Mouse (Mus musculus): ENCODE measurements around the gene Trak1. TPM values are rescaled to one million over a fixed set of nuclear protein-coding genes. Genes with fewer than 3 reads are reported as not detected.

The Trak1 gene
- polyA plus RNA-seq, 1 experiment, result 31.0 TPM

- H3K27me3 ChIP-seq (ENCODE audit: control insufficient read depth, insufficient read depth, low read length), result no peaks in the 10 kb centered on the region
- no peak overlapping the region for H3K27ac ChIP-seq (ENCODE audit: insufficient read depth, low read length)
- TF ChIP-seq POLR2A (IDR thresholded peaks at IDR 0.05; ENCODE audit: low read depth, low read length) (no peak), CTCF (IDR thresholded peaks at IDR 0.05; ENCODE audit: extremely low read depth, insufficient read depth, insufficient read length, insufficient replicate concordance) (no peak)
- H3K36me3 ChIP-seq (ENCODE audit: control insufficient read depth, insufficient read depth, low read length), result peaks cover 5% of the 10 kb centered on the region
- H3K4me1 ChIP-seq (ENCODE audit: control insufficient read depth, insufficient read depth, insufficient read length), result no peaks in the 10 kb centered on the region; the same call in 1 of the 2 replicates
- H3K4me3 ChIP-seq (ENCODE audit: extremely low read depth, insufficient read depth, insufficient read length), result no peak overlapping the region
- 89% methylated on average over 13 of the region's 13 CpGs for WGBS
- DNase-seq (ENCODE audit: low read depth in 1 of 2, low spot score in 2 of 2), result no peak
Observed at GRCm38 (mm10) chr9:121388273-121388931, 91.1 kb downstream of the Trak1 start.

GRCm38 (mm10) chr9:121389258-121389657 lies 92.0 kb downstream of the Trak1 start:
- H3K4me3 ChIP-seq (ENCODE audit: extremely low read depth, insufficient read depth, insufficient read length), result no peak overlapping the region
- H3K36me3 ChIP-seq (ENCODE audit: control insufficient read depth, insufficient read depth, low read length), result peaks cover 9% of the 10 kb centered on the region
- no peak for DNase-seq (ENCODE audit: low read depth in 1 of 2, low spot score in 2 of 2)
- no peaks in the 10 kb centered on the region for H3K27me3 ChIP-seq (ENCODE audit: control insufficient read depth, insufficient read depth, low read length)
- no peaks in the 10 kb centered on the region; the same call in 1 of the 2 replicates for H3K4me1 ChIP-seq (ENCODE audit: control insufficient read depth, insufficient read depth, insufficient read length)
- TF ChIP-seq CTCF (IDR thresholded peaks at IDR 0.05; ENCODE audit: extremely low read depth, insufficient read depth, insufficient read length, insufficient replicate concordance) (no peak), POLR2A (IDR thresholded peaks at IDR 0.05; ENCODE audit: low read depth, low read length) (no peak)
- H3K27ac ChIP-seq (ENCODE audit: insufficient read depth, low read length), result no peak overlapping the region
- WGBS, result 92% methylated on average over 10 of the region's 10 CpGs

GRCm38 (mm10) chr9:121391898-121392297 lies 94.6 kb downstream of the Trak1 start:
- Histone ChIP-seq H3K27me3 (ENCODE audit: control insufficient read depth, insufficient read depth, low read length) (no peaks in the 10 kb centered on the region), H3K27ac (ENCODE audit: insufficient read depth, low read length) (no peak overlapping the region), H3K4me3 (ENCODE audit: extremely low read depth, insufficient read depth, insufficient read length) (no peak overlapping the region), H3K4me1 (ENCODE audit: control insufficient read depth, insufficient read depth, insufficient read length) (no peaks in the 10 kb centered on the region), H3K36me3 (ENCODE audit: control insufficient read depth, insufficient read depth, low read length) (peaks cover 11% of the 10 kb centered on the region)
- 93% methylated on average over 13 of the region's 13 CpGs for WGBS
- no peak for DNase-seq (ENCODE audit: low read depth in 1 of 2, low spot score in 2 of 2)
- no peak for TF ChIP-seq POLR2A (IDR thresholded peaks at IDR 0.05; ENCODE audit: low read depth, low read length)
- TF ChIP-seq CTCF (IDR thresholded peaks at IDR 0.05; ENCODE audit: extremely low read depth, insufficient read depth, insufficient read length, insufficient replicate concordance), result no peak

- H3K27me3 ChIP-seq (ENCODE audit: control insufficient read depth, insufficient read depth, low read length), result no peaks in the 10 kb centered on the region
- H3K4me3 ChIP-seq (ENCODE audit: extremely low read depth, insufficient read depth, insufficient read length), result no peak overlapping the region
- WGBS, result 81% methylated on average over 5 of the region's 5 CpGs
- H3K4me1 ChIP-seq (ENCODE audit: control insufficient read depth, insufficient read depth, insufficient read length), result no peaks in the 10 kb centered on the region
- no peak for DNase-seq (ENCODE audit: low read depth in 1 of 2, low spot score in 2 of 2)
- TF ChIP-seq POLR2A (IDR thresholded peaks at IDR 0.05; ENCODE audit: low read depth, low read length) (no peak), CTCF (IDR thresholded peaks at IDR 0.05; ENCODE audit: extremely low read depth, insufficient read depth, insufficient read length, insufficient replicate concordance) (peak; percentile 42; the same call in 1 of the 2 replicates)
- no peak overlapping the region for H3K27ac ChIP-seq (ENCODE audit: insufficient read depth, low read length)
- peaks cover 11% of the 10 kb centered on the region for H3K36me3 ChIP-seq (ENCODE audit: control insufficient read depth, insufficient read depth, low read length)
Observed at GRCm38 (mm10) chr9:121392427-121392826, 95.1 kb downstream of the Trak1 start.

- Histone ChIP-seq H3K27me3 (ENCODE audit: control insufficient read depth, insufficient read depth, low read length) (no peaks in the 10 kb centered on the region), H3K36me3 (ENCODE audit: control insufficient read depth, insufficient read depth, low read length) (peaks cover 11% of the 10 kb centered on the region), H3K27ac (ENCODE audit: insufficient read depth, low read length) (no peak overlapping the region), H3K4me3 (ENCODE audit: extremely low read depth, insufficient read depth, insufficient read length) (no peak overlapping the region), H3K4me1 (ENCODE audit: control insufficient read depth, insufficient read depth, insufficient read length) (no peaks in the 10 kb centered on the region)
- 95% methylated on average over 4 of the region's 4 CpGs for WGBS
- no peak for DNase-seq (ENCODE audit: low read depth in 1 of 2, low spot score in 2 of 2)
- TF ChIP-seq CTCF (IDR thresholded peaks at IDR 0.05; ENCODE audit: extremely low read depth, insufficient read depth, insufficient read length, insufficient replicate concordance), result no peak
- no peak for TF ChIP-seq POLR2A (IDR thresholded peaks at IDR 0.05; ENCODE audit: low read depth, low read length)
Observed at GRCm38 (mm10) chr9:121393104-121393503, 95.8 kb downstream of the Trak1 start.

GRCm38 (mm10) chr9:121394882-121395281 lies 97.6 kb downstream of the Trak1 start:
- H3K27me3 ChIP-seq (ENCODE audit: control insufficient read depth, insufficient read depth, low read length), result no peaks in the 10 kb centered on the region
- no peak overlapping the region for H3K4me3 ChIP-seq (ENCODE audit: extremely low read depth, insufficient read depth, insufficient read length)
- DNase-seq (ENCODE audit: low read depth in 1 of 2, low spot score in 2 of 2), result no peak
- no peak overlapping the region for H3K27ac ChIP-seq (ENCODE audit: insufficient read depth, low read length)
- TF ChIP-seq POLR2A (IDR thresholded peaks at IDR 0.05; ENCODE audit: low read depth, low read length), result no peak
- no peak for TF ChIP-seq CTCF (IDR thresholded peaks at IDR 0.05; ENCODE audit: extremely low read depth, insufficient read depth, insufficient read length, insufficient replicate concordance)
- peaks cover 15% of the 10 kb centered on the region for H3K36me3 ChIP-seq (ENCODE audit: control insufficient read depth, insufficient read depth, low read length)
- 93% methylated on average over 2 of the region's 2 CpGs for WGBS
- H3K4me1 ChIP-seq (ENCODE audit: control insufficient read depth, insufficient read depth, insufficient read length), result no peaks in the 10 kb centered on the region

- no peaks in the 10 kb centered on the region for H3K27me3 ChIP-seq (ENCODE audit: control insufficient read depth, insufficient read depth, low read length)
- TF ChIP-seq CTCF (IDR thresholded peaks at IDR 0.05; ENCODE audit: extremely low read depth, insufficient read depth, insufficient read length, insufficient replicate concordance) (no peak), POLR2A (IDR thresholded peaks at IDR 0.05; ENCODE audit: low read depth, low read length) (no peak)
- H3K36me3 ChIP-seq (ENCODE audit: control insufficient read depth, insufficient read depth, low read length), result peaks cover 15% of the 10 kb centered on the region
- no peak overlapping the region for H3K27ac ChIP-seq (ENCODE audit: insufficient read depth, low read length)
- no peaks in the 10 kb centered on the region for H3K4me1 ChIP-seq (ENCODE audit: control insufficient read depth, insufficient read depth, insufficient read length)
- 92% methylated on average over 5 of the region's 5 CpGs for WGBS
- DNase-seq (ENCODE audit: low read depth in 1 of 2, low spot score in 2 of 2), result no peak
- H3K4me3 ChIP-seq (ENCODE audit: extremely low read depth, insufficient read depth, insufficient read length), result no peak overlapping the region
Observed at GRCm38 (mm10) chr9:121395812-121396211, 98.5 kb downstream of the Trak1 start.
